Mouse (Mus musculus) liver, embryonic 14.5 days (tissue): ENCODE data around the gene Cfap300.

Experiments
- CTCF ChIP-seq: IDR thresholded peaks from 2 replicates; pipeline ENCODE4 v1.5.1; 2016; ENCODE audit warnings: antibody characterized with exemption, low read depth, control low read depth
- EP300 ChIP-seq: IDR thresholded peaks from 2 replicates; pipeline ENCODE4 v1.6.1; 2016; ENCODE audit warnings: antibody characterized with exemption, low read depth

DNA sequence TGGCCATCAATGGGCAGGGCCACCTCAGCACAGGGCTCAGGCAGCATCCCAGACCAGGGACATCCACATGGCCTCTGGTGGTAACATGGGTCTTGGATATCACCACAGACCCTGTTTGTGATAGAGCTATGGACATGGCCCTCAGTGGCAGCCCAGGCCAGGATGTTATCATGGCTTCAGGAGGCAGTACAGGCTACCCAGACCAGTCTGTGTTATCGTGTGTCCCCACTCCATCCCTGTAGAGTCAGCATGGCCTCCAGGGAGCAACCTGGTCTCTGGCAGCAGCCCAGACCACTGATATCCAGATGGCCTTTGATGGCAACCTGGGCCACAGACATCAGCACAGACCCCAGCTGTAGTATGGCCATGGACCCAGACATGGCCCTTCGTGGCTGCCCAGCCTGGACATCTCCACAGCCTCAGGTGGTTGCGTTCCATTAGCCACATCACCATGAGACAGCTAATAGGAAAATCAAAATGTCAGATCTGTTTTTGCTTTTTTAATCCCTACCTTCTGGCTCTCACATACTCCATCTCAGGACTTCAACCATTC, 30.7 kb upstream of the Cfap300 start:
- TF ChIP-seq CTCF (no peak), EP300 (no peak)
